Mouse (Mus musculus) left cerebral cortex, adult 8-10 months (tissue): ENCODE data around the gene Gatb. TPM values are rescaled to one million over a fixed set of nuclear protein-coding genes. Genes with fewer than 3 reads are reported as not detected.

Source experiments
- DNase-seq, 2 experiments: peaks; one replicate each; pipeline ENCODE4 v3.0.0; 2022; ENCODE audit warnings: low spot score in 2 of 2
- total RNA-seq, 4 experiments: library from RNA; stranded (reverse); gene quantifications; 2 replicates each; pipeline ENCODE4 v1.2.4; 2022

Gene Gatb
- total RNA-seq, 4 experiments from 2014 or later = 19.2 to 30.9 (median 24.2) TPM

DNA sequence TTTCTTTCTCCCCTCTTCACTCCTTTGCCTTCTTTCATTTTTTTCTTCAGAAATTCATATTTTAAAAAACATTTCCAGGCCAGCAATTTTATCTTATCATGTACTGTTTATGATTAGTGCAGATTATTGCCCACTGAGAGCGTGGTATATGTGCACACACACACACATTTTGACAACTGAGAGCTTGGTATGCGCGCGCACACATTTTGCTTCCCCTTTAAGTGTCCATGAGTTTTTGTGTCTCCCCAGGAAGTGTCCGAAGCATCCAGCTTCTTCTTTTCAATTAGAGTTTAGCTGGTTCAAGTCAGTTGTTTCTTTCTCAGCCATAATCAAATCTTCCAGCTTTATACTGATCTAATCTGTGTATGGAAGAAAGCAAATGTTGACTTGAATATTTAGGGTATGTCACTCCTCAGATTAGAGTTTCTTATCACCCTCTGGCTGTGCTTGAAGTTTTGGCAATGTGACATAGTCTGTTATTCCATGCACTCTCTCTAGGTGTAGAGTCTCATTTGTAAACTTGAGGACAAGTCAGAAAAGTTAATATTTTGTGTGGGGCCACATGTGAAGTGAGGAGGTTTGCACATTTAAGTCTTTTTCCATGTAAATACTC is 18.8 kb downstream of the Gatb start:
- DNase-seq = no peak

- DNase-seq = no peak
These were observed 20.5 kb downstream of the Gatb start for GRCm38 (mm10) chr3:85594452-85594851.

DNA sequence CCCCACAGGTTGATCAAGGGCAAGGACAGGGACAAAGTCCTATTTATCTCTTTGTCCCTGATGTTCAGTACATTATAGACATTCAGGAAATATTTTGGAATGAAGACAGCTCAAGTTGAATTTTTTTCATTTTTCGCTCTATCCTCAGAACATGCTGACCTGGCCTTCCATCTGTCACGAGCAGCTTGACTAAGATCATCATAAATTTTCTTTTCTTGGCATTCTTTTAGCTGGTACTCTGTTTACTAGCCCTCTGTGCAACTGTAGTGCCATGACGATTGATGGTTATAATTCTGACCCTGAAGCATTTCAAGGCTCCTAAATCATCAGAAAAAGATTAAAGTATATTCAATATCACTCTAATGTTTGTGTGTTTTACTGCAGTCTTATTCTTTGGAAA is 25.6 kb downstream of the Gatb start:
- no peak for DNase-seq

DNA sequence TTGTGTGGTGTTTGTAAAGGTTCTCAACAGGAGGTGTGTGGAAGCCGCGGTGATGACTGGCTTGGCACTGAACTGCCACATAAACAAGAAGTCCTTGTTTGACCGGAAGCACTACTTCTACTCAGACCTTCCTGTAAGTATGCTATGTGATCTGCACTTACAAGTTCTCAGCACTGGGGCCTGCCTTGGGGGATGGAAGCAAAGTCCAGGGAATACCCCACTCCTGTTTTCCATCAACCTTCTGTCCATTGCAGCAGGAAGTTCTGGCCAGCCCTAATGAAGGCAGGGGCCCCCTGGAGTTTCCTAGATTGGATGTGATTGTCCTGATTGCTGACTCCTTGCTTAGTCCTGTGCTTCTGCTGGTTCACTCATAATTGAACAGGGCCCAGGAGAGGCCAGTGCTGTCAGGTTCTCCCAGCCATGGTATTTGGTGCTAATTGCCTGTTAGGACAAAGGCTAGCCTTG is 28.0 kb downstream of the Gatb start:
- DNase-seq = no peak

GRCm38 (mm10) chr3:85603811-85604210 is 29.9 kb downstream of the Gatb start:
- no peak for DNase-seq

- no peak for DNase-seq
These were observed 33.0 kb downstream of the Gatb start for GRCm38 (mm10) chr3:85606912-85607311.

DNA sequence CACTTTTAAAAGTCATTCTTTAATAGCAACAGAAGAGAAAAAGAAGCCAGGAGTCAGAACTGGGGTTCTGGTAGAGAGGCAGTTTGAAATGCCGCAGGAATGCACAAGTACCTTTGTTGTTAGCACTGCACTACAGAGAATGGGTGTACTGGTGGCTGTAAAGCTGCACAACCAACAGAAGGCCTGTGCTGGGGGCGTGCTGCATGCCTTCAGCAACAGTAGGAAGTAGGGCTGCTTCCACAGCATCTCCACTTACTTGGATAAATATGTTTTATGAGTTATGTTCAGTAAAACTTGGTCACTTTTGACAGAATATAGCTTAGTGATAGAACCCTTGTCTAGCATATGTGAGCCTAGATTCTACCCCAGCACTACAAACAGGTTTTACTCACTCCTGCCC is 33.8 kb downstream of the Gatb start:
- no peak for DNase-seq

- DNase-seq = no peak
These were observed 42.5 kb downstream of the Gatb start for GRCm38 (mm10) chr3:85616389-85616788.

DNA sequence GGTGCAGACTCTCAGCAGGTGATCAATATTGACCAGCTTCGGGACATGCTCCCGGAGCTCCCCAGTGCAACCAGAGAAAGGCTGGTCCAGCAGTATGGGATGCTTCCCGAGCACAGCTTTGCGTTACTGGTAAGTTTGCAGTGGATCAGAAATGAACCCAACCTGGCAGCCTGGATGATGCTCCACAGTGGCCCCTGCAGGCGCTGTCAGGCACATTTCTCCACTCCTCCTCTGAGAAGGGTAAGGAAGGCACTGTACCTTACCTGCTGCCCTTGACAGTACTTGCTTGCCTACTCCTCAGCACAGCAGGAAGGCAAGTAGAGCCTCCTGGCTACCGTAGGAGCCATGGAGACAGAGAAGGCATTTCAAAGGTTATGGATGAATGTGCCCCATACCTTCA is 45.0 kb downstream of the Gatb start:
- DNase-seq = no peak

GRCm38 (mm10) chr3:85619345-85619744 is 45.4 kb downstream of the Gatb start:
- no peak for DNase-seq

DNA sequence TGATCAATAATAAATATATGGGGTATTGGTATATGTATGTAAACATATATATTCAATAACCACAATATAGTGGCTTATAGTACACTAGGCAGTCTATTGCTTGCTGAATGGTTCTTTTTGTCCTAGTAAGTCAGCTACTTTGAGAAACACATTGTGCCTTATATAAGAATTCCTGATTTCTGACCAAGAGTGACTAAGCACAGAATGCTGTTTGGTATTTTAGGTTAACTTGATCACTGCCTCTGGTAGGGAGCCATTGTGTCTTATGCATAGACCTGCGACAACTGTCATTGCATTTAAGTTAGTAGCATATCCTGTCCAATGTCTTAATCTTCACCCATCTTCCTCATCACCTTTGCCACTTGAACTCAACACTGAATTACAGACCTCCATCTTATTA is 45.8 kb downstream of the Gatb start:
- no peak for DNase-seq

DNA sequence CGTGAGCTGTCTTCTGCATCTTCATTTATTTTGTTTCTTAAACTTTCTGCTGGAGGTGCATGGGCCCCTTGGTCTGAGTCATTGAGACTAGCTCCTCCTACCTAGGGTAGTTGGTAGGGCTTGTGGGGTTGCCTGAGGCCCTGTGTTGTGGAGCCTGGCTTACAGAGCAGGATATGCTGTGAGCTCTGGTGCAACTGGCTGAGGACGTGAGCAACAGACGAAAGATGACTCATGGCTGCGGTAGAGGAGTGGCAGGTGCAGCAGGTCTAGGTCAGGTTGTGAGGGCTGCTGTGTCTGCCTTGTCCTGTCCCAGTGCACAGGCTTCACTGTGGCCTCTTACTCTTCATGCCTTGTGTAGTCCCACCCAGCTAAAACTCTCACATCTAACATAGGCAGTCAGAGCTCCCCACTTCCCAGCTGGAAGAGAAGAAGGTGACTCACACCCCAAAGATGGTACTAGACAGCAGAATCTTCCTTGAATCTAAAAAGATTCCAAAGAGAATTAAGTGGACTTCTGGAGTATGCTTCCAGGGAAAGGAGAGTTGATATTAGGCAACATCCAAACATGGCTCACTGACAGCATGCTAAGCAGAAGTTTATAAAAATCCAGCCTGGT is 56.1 kb downstream of the Gatb start:
- no peak for DNase-seq

- DNase-seq = no peak
These were observed 59.8 kb downstream of the Gatb start for GRCm38 (mm10) chr3:85633733-85634132.

DNA sequence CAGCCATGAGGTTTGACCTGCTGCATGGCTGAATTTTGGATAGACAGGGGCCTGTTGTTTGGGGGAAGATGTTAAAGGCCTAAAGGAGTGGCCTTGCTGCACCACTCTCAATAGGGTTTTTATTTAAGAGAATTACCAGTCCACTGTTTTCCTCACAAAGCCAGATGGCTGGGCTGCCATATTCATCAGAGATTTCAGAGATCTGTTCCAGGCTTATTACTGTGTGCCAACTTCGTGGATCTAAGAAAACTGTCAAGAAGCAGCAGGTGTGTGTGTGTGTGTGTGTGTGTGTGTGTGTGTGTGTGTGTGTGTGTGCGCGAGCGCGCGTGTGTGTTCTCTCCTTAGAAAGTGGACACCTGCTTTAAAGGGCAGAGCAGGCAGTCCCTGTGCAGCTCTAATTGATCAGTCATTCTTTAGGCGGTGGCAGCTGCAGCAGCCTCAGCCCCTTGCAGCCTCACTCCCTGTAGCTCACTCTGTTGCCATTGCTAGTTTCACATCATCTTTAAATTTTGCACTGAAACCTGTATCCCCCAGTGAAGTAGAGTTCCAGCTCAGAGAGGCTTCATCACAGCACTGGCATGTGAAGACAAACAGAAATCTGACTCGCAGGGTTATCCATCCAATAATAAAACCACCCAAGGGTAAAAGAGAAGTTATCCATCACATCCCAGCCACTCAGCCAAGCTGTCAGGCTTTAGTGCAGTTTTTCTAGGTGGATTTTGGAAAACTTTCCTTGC is 60.6 kb downstream of the Gatb start:
- DNase-seq = no peak

DNA sequence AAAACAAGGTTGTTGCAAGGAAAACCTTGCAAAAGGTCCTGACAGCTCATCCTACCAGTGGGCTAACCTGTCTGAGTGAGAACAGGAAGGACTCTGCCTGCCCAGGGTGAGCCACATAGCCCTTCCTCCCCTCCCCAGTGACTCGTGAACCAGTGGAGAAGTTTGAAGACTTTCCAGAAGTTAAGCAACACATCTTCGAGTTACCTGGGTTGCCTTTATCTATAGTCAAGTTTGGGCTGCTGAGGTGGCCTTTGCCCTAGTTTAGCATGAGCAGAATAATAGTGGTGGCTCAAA is 61.2 kb downstream of the Gatb start:
- no peak for DNase-seq

DNA sequence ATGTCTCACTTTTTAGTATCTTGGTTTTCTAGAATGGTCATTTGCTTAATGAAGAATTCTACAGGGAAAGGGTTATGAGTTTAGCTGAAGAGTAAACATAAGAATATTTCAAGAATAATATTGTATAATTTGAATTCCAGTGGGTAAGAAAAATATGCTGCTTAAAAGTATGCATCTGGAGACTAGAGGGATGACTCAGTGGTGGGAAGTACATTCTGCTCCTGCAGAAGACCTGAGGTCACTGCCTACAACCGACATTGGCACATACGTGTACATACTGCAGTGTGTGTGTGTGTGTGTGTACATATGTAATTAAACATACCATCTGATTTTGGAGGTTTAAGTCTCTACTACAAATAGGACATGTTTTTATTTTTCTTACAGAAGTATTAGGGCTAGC is 61.7 kb downstream of the Gatb start:
- DNase-seq = no peak

DNA sequence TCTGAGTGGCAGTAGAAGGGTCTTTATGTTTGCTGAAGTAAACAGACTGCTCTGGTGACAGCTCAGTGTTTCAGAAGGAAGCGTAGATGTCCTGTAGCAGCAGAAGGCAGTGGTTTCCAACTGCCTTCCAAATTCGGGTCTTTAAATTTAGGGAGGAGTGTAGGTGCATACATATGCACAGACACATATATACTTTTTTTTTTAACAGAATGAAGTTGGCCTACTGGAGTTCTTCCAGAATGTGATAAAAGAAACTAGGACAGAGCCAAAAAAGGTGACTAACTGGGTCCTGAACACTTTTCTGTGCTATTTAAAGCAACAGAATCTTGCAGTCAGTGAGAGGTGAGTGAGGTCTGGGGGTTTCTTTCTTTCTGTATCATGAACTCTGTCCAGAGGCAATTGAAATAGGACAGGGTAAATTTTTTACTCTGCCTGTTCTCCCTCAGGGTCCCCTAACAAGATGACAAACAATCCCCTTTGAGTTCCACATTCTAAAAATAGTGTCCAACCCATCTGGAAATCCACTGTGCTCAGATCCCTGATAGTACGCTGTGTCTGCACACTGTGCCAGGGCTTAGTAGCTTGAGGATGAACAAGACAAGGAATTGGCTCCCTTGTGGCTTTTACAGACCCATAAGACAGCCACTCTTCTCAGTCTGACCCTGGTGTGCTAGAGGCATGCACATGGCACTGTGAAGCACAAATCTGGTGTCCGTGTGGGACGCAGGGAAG is 63.0 kb downstream of the Gatb start:
- DNase-seq = peak in 1 of 2 experiments; percentile 50

- DNase-seq = no peak
These were observed 67.8 kb downstream of the Gatb start for GRCm38 (mm10) chr3:85641751-85642150.

- no peak for DNase-seq
These were observed 70.9 kb downstream of the Gatb start for GRCm38 (mm10) chr3:85644814-85645213.

DNA sequence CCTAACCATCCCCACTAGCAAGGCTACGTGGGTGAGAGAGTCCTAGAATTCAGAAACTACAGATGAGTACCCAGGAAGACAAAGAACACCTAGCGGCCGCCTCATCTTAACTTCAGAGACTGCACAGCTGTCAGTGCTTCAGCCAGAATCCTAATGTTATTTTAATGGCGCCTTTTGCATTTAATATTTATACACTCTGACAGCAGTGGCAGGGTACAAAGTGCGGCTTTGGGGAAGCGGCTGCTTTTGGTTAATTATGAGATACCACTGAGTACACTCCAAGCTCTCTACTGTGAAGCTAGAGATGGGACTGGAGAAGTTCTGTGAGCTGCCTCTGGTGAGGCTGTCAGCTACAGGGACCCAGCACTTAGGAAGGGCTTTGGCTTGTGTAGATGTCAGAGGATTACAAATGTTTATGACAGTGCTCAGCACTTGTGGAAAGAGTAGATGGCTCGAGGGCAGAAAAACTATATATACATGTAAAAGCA is 71.6 kb downstream of the Gatb start:
- DNase-seq = no peak

DNA sequence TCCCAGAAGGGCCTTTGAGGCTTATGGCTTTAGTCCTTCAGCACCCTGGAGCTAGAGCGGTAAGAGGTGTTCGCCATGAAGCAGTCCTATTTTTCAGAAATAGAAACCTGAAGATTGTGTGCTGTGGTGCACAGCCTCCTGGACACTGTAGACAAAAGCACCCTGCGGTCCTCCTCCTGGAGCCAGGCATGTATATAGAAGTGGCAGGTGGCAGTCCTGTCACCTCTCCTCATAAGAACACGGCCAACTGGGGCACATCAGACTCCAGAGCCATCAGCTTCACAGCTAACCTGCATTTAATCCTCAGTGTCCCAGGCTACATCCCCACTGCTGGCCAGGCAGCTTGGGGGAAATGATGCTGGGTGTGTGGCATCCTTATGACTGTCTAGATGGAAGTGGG is 75.3 kb downstream of the Gatb start:
- DNase-seq = no peak
